Mouse (Mus musculus) intestine, postnatal 0 days (tissue): ENCODE measurements around the gene Mdm2. TPM values are rescaled to one million over a fixed set of nuclear protein-coding genes. Genes with fewer than 3 reads are reported as not detected.
A peak's percentile ranks its signal among the peaks of the same experiment; 100 is the strongest.

Experiments
- ATAC-seq: fragments of 200-750 bp; cut with Nextera tagmentation; 2 replicates; pipeline ENCODE4 v1.8.0; 2017; ENCODE audit warnings: mild to moderate bottlenecking, moderate TSS enrichment, moderate library complexity
- H3K27ac ChIP-seq: fragments of 300-500 bp; sonication (generic); 2 replicates; pipeline ENCODE4 v1.5.1; 2014; ENCODE audit warnings: mild to moderate bottlenecking, low read depth, low read length, moderate library complexity
- H3K27me3 ChIP-seq: fragments of 300-500 bp; sonication (generic); replicated peaks from 2 replicates; pipeline ENCODE4 v1.6.1; 2014; ENCODE audit warnings: low read length, mixed read lengths; ENCODE audit not compliant: control insufficient read depth, insufficient read depth
- H3K36me3 ChIP-seq: fragments of 300-500 bp; sonication (generic); 2 replicates; pipeline ENCODE4 v1.6.1; 2014; ENCODE audit warnings: mild to moderate bottlenecking, moderate library complexity; ENCODE audit not compliant: control insufficient read depth, insufficient read depth
- H3K4me1 ChIP-seq: fragments of 300-500 bp; sonication (generic); replicated peaks from 2 replicates; pipeline ENCODE4 v1.6.1; 2014; ENCODE audit warnings: antibody characterized with exemption, low read length, mixed read lengths; ENCODE audit not compliant: control insufficient read depth, insufficient read depth
- H3K4me2 ChIP-seq: fragments of 300-500 bp; sonication (generic); replicated peaks from 2 replicates; pipeline ENCODE4 v1.6.1; 2014; ENCODE audit warnings: low read depth, mild to moderate bottlenecking, moderate library complexity
- H3K4me3 ChIP-seq: fragments of 300-500 bp; sonication (generic); 2 replicates; pipeline ENCODE4 v1.5.1; 2014; ENCODE audit warnings: low read depth, low read length
- H3K9ac ChIP-seq: fragments of 300-500 bp; sonication (generic); 2 replicates; pipeline ENCODE4 v1.6.1; 2014; ENCODE audit warnings: mild to moderate bottlenecking, low read depth, low read length
- H3K9me3 ChIP-seq: fragments of 300-500 bp; sonication (generic); 2 replicates; pipeline ENCODE4 v1.6.1; 2016; ENCODE audit warnings: mixed run types; ENCODE audit not compliant: control insufficient read depth
- CTCF ChIP-seq: sonication (generic); IDR thresholded peaks from 2 replicates; pipeline ENCODE4 v1.5.1; 2016; ENCODE audit warnings: low read depth, mild to moderate bottlenecking, control low read depth, antibody characterized with exemption, moderate library complexity
- WGBS: fragments of 180-500 bp; shearing (Covaris S2); extraction: QIAGEN DNeasy Blood & Tissue Kit; methylation state at CpG from one replicate; pipeline ENCODE4 v1.1.7; 2014; 5-methylcytosine and 5-hydroxymethylcytosine counted together
- polyA plus RNA-seq: library from polyadenylated mRNA; unstranded; fragments of >200 nt; fragmentation: Nextera tagmentation; extraction: Ambion mirVana; gene quantifications from 2 replicates; pipeline ENCODE4 v1.2.1, GENCODE M21; 2015

Mdm2 gene
- polyA plus RNA-seq, 1 experiment from 2014 or later: 16.5 TPM

GRCm38 (mm10) chr10:117714928-117715500 is 4.5 kb upstream of the Mdm2 start:
- Histone ChIP-seq H3K36me3 (no peaks in the 10 kb centered on the region), H3K4me3 (no peak overlapping the region), H3K4me2 (no peak overlapping the region), H3K27ac (no peak overlapping the region), H3K9ac (no peak overlapping the region), H3K9me3 (no peaks in the 10 kb centered on the region), H3K27me3 (no peaks in the 10 kb centered on the region), H3K4me1 (no peaks in the 10 kb centered on the region)
- TF ChIP-seq CTCF: no peak
- 76% methylated on average over 4 of the region's 4 CpGs for WGBS
- no peak for ATAC-seq

GRCm38 (mm10) chr10:117714048-117714545 is 3.5 kb upstream of the Mdm2 start:
- no peak overlapping the region for H3K9ac ChIP-seq
- ATAC-seq: no peak
- no peaks in the 10 kb centered on the region for H3K4me1 ChIP-seq
- H3K36me3 ChIP-seq: no peaks in the 10 kb centered on the region
- no peaks in the 10 kb centered on the region for H3K27me3 ChIP-seq
- H3K9me3 ChIP-seq: no peaks in the 10 kb centered on the region
- H3K27ac ChIP-seq: no peak overlapping the region
- TF ChIP-seq CTCF: no peak
- no peak overlapping the region for H3K4me2 ChIP-seq
- 83% methylated on average over 3 of the region's 3 CpGs for WGBS
- no peak overlapping the region for H3K4me3 ChIP-seq

GRCm38 (mm10) chr10:117713466-117713865 is 2.9 kb upstream of the Mdm2 start:
- WGBS: 92% methylated on average over 8 of the region's 8 CpGs
- Histone ChIP-seq H3K4me2 (no peak overlapping the region), H3K4me3 (no peak overlapping the region), H3K9ac (no peak overlapping the region), H3K27ac (no peak overlapping the region), H3K27me3 (no peaks in the 10 kb centered on the region), H3K4me1 (0 out of 2 replicates have a peak, but pooled peaks cover 5% of the 10 kb centered on the region), H3K9me3 (no peaks in the 10 kb centered on the region), H3K36me3 (no peaks in the 10 kb centered on the region)
- no peak for TF ChIP-seq CTCF
- ATAC-seq: no peak

- H3K4me3 ChIP-seq: no peak overlapping the region
- H3K27ac ChIP-seq: no peak overlapping the region
- 85% methylated on average over 9 of the region's 9 CpGs for WGBS
- no peak for TF ChIP-seq CTCF
- 0 out of 2 replicates have a peak, but pooled peaks cover 5% of the 10 kb centered on the region for H3K4me1 ChIP-seq
- no peak overlapping the region for H3K4me2 ChIP-seq
- no peaks in the 10 kb centered on the region for H3K36me3 ChIP-seq
- no peak for ATAC-seq
- no peaks in the 10 kb centered on the region for H3K27me3 ChIP-seq
- no peak overlapping the region for H3K9ac ChIP-seq
- no peaks in the 10 kb centered on the region for H3K9me3 ChIP-seq
These were observed 2.3 kb upstream of the Mdm2 start for GRCm38 (mm10) chr10:117712871-117713270.

- H3K36me3 ChIP-seq: peaks cover 5% of the 10 kb centered on the region; the same call in 1 of the 2 replicates
- H3K4me3 ChIP-seq: no peak overlapping the region
- no peak for ATAC-seq
- H3K27me3 ChIP-seq: no peaks in the 10 kb centered on the region
- no peak overlapping the region for H3K9ac ChIP-seq
- no peaks in the 10 kb centered on the region for H3K9me3 ChIP-seq
- no peak for TF ChIP-seq CTCF
- 80% methylated on average over 9 of the region's 9 CpGs for WGBS
- H3K4me2 ChIP-seq: no peak overlapping the region
- H3K27ac ChIP-seq: no peak overlapping the region
- H3K4me1 ChIP-seq: 0 out of 2 replicates have a peak, but pooled peaks cover 5% of the 10 kb centered on the region
These were observed 1.7 kb upstream of the Mdm2 start for GRCm38 (mm10) chr10:117712191-117712754.

GRCm38 (mm10) chr10:117711408-117711807 is 850 bp upstream of the Mdm2 start:
- Histone ChIP-seq H3K4me1 (0 out of 2 replicates have a peak, but pooled peaks cover 5% of the 10 kb centered on the region), H3K9ac (no peak overlapping the region), H3K9me3 (no peaks in the 10 kb centered on the region), H3K36me3 (peaks cover 14% of the 10 kb centered on the region), H3K27me3 (no peaks in the 10 kb centered on the region), H3K4me3 (peak overlapping the region; percentile 93; the same call in 1 of the 2 replicates), H3K4me2 (peak overlapping the region; percentile 74), H3K27ac (peak overlapping the region; percentile 10; the same call in 1 of the 2 replicates)
- WGBS: 62% methylated on average over 5 of the region's 5 CpGs
- no peak for TF ChIP-seq CTCF
- ATAC-seq: no peak
